Mouse (Mus musculus) ES-E14 (cell line): ENCODE data around the gene H3f3b.

Experiments
- ZC3H11A ChIP-seq: IDR thresholded peaks from 2 replicates; pipeline ENCODE4 v1.6.1; 2012; ENCODE audit warnings: low read depth, mild to moderate bottlenecking, inconsistent platforms, low read length, borderline replicate concordance
- ZNF384 ChIP-seq: IDR thresholded peaks from 2 replicates; pipeline ENCODE4 v1.6.1; 2012; ENCODE audit warnings: low read depth, low read length, inconsistent platforms

DNA sequence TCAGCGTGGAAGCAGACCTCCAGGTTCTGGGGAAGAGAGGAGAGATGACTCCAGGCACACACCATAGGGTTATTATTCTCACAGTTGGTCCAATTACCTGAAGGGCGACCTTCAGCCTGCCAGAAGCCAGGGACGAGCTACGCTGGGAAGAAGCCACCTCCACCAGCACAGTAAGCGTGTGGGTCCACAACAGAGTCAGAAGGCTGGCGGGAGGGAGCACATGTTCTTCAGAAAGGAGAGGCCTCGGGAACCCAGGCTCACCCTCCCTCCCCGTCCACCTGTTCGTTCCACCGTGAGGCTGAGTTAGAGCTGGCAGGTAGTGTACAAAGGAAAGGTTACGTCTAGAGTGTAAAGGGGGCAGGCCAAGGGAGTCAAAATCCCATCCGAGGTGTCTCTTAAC, 37.6 kb upstream of the H3f3b start:
- no peak for TF ChIP-seq ZNF384
- no peak for TF ChIP-seq ZC3H11A
